Mouse (Mus musculus): ENCODE data around the gene Lcn11.

The Lcn11 gene

GRCm38 (mm10) chr2:25824751-25825150, 47.9 kb downstream of the Lcn11 start:
- CTCF ChIA-PET = interaction anchor here (0.6 kb wide), 1 partner anchor 1559 kb away, joined by 3 read pairs; no protein-coding TSS in a partner anchor

DNA sequence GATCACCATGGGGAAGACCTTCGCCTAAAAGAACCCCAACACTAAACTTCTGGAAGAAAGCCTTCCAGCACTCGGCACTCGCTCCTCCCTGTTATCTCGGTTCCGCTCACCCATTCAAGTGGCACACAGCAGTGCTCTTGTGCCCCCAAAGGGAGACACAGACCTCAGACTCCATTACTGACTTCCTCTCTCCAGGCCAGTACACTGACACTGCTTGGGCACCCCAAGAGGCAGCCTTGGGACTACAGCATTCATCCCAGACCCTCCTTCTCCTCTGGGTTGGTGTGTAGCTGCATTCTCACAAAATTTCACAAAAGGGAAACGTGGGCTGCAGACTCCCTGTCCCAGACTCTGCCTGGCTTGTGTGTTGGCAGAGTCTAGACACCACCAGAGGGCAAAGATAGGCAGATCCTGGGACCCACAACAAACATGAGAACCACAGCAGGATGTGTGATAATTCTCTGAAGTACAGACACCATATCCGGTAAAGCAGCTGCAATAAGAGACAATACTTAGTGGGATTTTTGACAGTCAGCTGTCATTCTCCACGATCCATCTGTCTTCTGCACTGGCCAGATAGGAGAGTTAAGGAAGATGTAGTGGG, 51.6 kb downstream of the Lcn11 start:
- CTCF ChIA-PET = no interaction called here

Data from spleen, embryonic (tissue).